Mouse (Mus musculus): ENCODE measurements around the gene Gm20388. TPM values are rescaled to one million over a fixed set of nuclear protein-coding genes. Genes with fewer than 3 reads are reported as not detected.
"Not testable (repeated sequence)": the region's sequence is repeated elsewhere in the genome, so short reads cannot be mapped to it uniquely, and the experiment has no call there.

The Gm20388 gene
- total RNA-seq, 2 experiments from 2014 or later = 6.8 to 7.8 TPM

- intact Hi-C loops (cut with DNase I) = no loop called here
- DNase-seq = no peak
These were observed 791.3 kb downstream of the Gm20388 start for GRCm38 (mm10) chr8:120701758-120702465.

- peak in 1 of 2 experiments; percentile 40 for DNase-seq
- intact Hi-C loops (cut with DNase I) = no loop called here
These were observed 793.6 kb downstream of the Gm20388 start for GRCm38 (mm10) chr8:120704203-120704602.

- intact Hi-C loops (cut with DNase I) = no loop called here
These were observed 794.5 kb downstream of the Gm20388 start for GRCm38 (mm10) chr8:120705163-120705562.

DNA sequence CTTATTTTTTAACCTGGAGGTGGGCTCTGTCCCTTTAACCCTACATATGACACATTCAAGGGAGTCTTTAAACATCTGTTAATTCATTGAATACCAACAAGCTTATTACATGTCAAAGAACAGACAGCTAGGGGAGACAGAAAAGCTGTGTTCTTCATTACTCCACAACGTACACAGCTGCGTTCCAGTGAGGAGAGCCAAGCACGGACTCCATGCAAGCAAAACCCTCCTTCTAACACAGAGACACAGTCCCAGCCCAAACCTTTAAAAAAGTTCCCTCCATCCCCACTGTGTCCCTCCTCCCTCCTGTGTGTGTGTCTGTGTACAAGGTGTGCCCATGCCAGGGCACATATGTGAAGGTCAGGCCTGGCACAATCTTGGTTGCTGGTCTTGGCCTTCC is 795.6 kb downstream of the Gm20388 start:
- DNase-seq = no peak
- intact Hi-C loops (cut with DNase I) = no loop called here

More at GRCm38 (mm10) chr8:120705163-120705562, 794.5 kb downstream of the Gm20388 start:
- DNase-seq = no peak

- no peak for DNase-seq
- intact Hi-C loops (cut with DNase I) = no loop called here
These were observed 798.5 kb downstream of the Gm20388 start for GRCm38 (mm10) chr8:120709176-120709575.

GRCm38 (mm10) chr8:120715200-120715599 is 804.6 kb downstream of the Gm20388 start:
- intact Hi-C loops (cut with DNase I) = no loop called here

DNA sequence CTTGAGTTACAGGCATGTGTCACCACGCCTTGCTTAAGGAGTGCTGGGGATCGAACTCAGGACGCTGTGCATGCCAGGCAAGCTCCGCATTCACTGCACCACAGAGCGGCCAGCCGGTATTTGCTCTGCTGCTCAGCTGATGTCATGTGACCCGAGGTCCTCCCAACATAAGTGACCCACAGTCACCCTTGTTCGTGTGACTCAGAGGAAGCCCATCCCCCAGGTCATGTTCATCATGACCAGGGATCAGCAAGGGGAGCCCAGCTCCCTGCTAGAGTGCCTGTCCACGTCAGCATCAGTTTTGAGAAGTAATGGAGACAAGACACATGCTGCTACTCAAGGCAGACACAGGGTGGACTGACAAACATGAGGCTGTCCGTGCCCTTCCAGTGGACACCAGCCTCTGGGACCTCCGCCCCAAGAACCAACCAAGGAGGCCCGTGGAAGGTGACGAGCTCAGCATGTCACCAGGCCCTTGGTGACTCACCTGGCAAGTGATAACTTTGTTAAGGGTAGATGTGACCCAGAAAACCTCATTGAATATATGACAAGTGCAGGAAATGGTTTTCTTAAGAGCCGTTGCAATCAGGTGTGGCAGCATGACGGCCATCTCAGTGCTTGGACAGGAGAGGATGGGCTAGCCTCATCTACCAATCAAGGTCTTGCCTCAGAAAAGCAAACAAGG is 805.5 kb downstream of the Gm20388 start:
- intact Hi-C loops (cut with DNase I) = no loop called here
- DNase-seq = no peak

More at GRCm38 (mm10) chr8:120715200-120715599, 804.6 kb downstream of the Gm20388 start:
- no peak for DNase-seq

DNA sequence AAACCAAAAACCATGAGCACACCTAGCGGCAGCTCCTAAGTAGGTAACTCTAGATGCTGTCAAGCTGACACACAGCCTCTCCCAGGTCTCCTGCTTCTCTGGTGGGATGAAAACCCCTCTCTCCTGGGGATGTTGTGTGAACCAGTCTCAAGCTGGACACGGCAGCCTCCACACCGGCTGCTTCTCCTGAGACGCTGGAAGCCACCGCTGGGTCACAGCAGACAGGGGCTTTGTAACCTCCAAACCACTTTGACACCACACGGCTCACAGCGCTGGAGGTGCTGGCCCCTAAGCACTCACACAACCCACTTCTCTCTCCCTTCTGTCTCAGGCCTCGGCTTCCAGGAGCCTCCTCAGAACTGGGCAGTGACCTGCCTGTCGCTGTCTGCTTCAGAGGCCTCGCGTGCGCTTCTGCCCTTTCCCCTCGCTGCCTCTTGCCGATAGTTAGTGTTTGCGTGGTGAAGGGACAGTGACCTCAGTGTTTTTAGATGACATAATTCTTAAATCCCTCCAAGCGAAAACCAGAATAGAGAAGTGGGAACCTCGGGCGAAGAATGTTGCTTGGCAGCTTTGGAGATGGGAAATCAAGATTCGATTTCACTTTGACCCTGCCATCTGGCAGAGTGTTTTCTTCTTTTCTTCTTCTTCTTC is 809.1 kb downstream of the Gm20388 start:
- DNase-seq = no peak
- intact Hi-C loops (cut with DNase I) = no loop called here

DNA sequence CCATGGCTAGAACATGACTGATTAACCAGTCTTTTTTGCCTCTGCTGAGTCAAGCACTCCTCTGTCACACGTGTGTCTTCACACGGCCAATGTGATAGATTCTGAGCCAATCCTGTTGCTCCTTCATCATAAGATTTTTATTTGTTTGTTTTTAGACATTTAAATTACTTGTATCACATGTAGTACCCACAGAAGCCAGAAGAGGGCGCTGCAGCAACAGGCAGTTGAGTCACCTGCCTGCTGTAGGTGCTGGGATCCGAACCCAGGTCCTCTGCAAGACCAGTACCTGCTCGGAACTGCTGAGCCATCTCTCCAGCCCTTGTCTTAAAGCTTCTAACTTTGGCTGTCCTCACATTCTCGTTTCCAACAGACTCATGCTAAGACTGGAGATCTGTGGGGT is 812.4 kb downstream of the Gm20388 start:
- intact Hi-C loops (cut with DNase I) = no loop called here
- DNase-seq = peak in 1 of 2 experiments; percentile 2

- DNase-seq; intact Hi-C loops (cut with DNase I): not testable (repeated sequence)
These were observed 813.5 kb downstream of the Gm20388 start for GRCm38 (mm10) chr8:120724096-120724495.

GRCm38 (mm10) chr8:120724816-120725575 is 814.4 kb downstream of the Gm20388 start:
- intact Hi-C loops (cut with DNase I) = loop anchor here (5.0 kb wide), 1 partner anchor 38 kb away; no protein-coding TSS in a partner anchor
- DNase-seq = no peak

GRCm38 (mm10) chr8:120725576-120725950 is 814.9 kb downstream of the Gm20388 start:
- no peak for DNase-seq
- intact Hi-C loops (cut with DNase I) = loop anchor here (5.0 kb wide), 1 partner anchor 38 kb away; no protein-coding TSS in a partner anchor

DNA sequence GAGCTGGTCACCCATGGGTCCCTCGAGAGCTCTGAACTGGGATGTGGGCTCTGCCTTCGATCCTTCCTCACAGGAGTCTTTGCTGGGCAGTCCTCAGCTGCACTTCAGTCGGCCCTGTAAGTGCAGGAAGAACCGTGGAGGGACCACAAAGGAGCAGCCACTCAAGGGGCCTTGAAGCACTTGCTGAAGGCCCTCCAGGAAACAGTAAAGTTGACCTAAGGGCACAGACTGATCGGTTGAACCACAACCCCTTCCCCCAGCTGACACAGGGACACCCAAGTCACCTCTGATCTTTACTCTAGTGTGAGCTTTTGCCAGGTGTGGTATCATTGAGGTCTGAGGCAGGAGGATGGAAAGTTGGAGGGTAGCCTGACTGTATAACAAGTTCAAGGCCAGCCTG is 815.4 kb downstream of the Gm20388 start:
- no peak for DNase-seq
- intact Hi-C loops (cut with DNase I) = loop anchor here (5.0 kb wide), 1 partner anchor 39 kb away; no protein-coding TSS in a partner anchor

DNA sequence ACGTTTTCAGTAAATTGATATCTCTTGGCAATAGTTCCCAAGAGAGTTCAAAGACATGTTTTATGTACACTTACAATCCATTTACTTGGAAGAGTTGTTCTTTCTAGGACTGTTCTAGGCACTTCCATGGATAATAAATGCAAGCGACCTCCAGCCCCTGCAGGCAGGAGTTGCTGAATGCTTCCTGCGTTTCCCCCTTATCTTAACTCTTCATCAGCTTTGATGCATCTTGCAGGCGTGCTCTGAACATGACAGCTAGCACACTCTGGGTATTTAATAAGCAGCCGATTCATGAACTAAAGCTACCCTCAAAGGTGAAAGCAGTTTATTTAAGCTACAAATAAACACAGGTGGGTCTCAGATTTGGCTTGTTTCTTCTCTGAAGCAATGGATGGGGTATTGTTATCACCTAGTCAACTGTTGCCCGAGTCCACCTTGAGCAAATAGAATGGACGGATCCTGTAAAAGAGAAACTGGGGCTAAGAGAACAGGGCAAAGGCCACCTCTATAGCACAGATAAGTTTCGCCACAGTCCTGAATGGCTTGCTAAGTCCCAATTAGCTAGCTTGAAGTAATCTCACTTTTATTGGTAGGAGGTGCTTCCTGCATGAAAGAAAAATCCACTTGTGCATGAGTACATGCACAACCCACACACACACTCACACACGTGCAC is 818.0 kb downstream of the Gm20388 start:
- intact Hi-C loops (cut with DNase I) = loop anchor here (5.0 kb wide), 1 partner anchor 41 kb away; no protein-coding TSS in a partner anchor

DNA sequence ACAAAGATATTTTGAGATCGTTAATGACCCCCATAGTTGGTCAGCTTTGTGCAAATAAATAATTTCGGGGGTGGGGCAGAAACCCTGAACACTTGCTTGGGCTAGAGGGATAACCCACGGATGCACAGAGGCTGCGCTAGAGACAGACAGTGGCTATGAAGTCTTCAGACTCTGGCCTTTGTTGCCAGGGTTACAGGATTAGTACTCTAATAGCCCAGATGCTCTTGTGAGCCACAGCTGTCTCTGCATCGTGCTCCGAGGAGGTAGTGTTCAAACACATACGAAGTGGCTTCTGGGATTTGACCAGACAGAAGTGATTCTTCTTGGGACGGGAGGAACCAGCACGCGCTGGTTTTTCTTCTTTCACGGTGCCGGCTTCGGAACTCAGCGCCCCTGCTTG is 820.9 kb downstream of the Gm20388 start:
- intact Hi-C loops (cut with DNase I) = loop anchor here (5.0 kb wide), 1 partner anchor 34 kb away; no protein-coding TSS in a partner anchor

More for the DNA sequence above, 818.0 kb downstream of the Gm20388 start:
- no peak for DNase-seq

DNA sequence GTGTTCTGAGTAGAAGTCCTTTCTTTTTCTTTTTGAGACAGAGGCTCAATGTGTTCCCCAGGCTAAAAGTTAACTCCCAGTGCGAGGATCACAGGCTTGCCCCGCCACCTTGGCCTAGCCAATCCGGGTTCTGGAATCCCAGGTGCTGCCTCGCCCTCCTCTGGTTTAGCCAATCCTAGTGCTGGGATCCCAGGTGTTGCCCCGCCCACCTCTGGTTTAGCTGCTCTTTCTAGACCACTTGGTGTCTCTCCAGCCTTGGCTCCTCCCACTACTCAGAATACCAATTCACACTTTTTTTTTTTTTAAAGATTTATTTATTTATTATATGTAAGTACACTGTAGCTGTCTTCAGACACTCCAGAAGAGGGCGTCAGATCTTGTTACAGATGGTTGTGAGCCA is 821.4 kb downstream of the Gm20388 start:
- intact Hi-C loops (cut with DNase I) = loop anchor here (5.0 kb wide), 1 partner anchor 35 kb away; no protein-coding TSS in a partner anchor
- DNase-seq = no peak

More for the DNA sequence above, 820.9 kb downstream of the Gm20388 start:
- no peak for DNase-seq

DNA sequence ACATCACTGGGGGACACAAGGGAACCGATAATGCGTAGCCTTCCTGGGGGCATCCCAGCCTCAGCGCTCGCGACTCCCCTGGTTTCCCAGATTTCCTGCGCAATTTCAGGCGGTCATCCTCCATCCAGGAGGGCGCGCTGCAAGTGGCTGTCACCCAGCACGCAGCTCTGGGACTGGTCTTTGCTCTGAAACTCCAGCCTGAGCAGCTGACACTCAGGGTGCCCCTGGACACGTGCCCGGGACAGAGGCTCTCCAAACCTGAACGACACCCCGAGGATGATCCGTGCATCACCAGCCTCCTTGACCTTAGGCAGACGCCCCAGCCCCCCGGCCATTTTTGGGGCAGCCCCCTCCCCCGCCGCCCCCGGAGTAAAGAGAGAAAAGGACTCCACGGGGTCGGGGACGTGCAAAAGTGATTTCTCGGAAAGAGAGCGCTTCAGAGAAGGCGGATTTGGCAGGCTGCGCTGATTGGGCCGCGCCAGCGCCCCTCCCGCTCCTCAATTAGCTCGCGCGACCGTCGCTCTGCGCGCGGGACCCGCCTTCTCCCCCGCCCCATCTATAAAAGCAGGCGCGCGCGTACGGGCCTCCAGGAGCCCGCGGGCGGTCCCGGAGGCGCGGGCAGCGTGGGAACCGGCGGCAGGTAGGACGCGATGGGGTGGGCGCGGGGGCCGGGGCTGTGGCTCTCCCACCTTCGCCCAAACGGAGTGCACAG is 825.3 kb downstream of the Gm20388 start, which contains the start of gene Irf8:
Gene Irf8 (plus strand): TSS at position 589 of the 712 bp plus-strand sequence.
- intact Hi-C loops (cut with DNase I) = loop anchor here (2.0 to 5.0 kb wide), 3 partner anchors 41 to 63 kb away; no protein-coding TSS in a partner anchor
- peak; percentile 84 to 86 for DNase-seq

- DNase-seq = no peak
- intact Hi-C loops (cut with DNase I) = loop anchor here (5.0 kb wide), 2 partner anchors 41 to 54 kb away; no protein-coding TSS in a partner anchor
These were observed 825.8 kb downstream of the Gm20388 start for GRCm38 (mm10) chr8:120736486-120736885.

GRCm38 (mm10) chr8:120737166-120737565 is 826.5 kb downstream of the Gm20388 start:
- DNase-seq = no peak

More at GRCm38 (mm10) chr8:120737166-120737565, 826.5 kb downstream of the Gm20388 start:
- intact Hi-C loops (cut with DNase I) = loop anchor here (5.0 kb wide), 2 partner anchors 40 to 55 kb away; no protein-coding TSS in a partner anchor
